Mouse (Mus musculus): ENCODE measurements around the gene Mzf1.
"Not testable (repeated sequence)": the region's sequence is repeated elsewhere in the genome, so short reads cannot be mapped to it uniquely, and the experiment has no call there.

The Mzf1 gene

DNA sequence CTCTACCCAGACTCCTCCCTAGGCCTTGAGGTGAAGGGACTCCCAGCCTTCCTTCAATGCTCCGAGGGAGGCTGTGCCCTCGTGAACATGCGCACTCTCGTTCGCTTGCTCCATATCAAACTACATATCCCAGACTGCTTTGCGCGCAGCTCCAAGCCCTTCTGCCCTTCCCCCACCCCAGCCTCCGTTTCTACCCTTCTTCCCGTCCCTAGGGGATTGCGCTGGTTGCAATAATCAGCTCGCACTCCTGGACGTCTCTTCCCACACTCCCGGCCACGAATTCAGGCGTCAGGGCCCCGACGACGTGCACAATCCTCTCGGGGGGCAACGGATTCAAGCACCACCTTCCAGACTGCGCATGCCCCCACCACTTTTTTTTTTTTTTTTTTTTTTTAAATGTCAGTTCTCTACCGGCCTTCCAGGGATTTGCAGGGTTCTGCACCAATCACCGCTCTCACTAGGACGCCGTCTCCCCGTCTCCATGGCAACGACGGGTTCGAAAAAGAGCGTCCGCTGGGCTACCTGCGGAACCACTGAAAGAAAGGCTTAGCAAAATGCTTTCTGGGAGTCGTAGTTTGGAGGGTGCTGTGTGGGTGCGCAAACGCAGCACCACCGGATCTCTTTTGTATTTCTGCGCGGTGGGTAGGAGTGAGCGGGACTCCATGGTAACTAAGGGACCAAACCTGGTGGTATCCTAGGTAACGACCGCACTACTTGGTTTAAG lies at the start of gene Mzf1:
Mzf1 (minus strand) TSS at position 478 of the 724 bp plus-strand sequence.
- DNase-seq (ENCODE audit: inconsistent age in 2 of 2, low spot score in 1 of 2), result peak; percentile 95 to 99

DNA sequence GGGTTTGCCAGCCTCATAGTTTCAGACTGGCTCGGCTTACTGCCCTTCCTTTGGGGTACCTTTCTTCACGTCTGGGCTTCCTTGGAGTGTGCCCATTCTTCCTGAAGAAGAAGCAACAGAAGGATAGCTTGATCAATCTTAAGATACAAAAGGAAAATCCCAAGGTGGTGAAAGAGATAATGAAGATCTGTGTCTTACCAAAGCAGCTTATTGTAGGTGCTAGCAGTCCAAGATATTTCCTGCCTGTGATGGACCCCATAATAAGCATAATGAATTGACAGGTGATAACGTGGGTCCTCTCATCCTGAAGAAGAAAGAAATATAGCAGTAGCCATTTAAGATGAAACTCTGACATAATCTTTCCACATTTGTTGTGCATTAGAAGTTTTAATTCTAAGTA lies 40.5 kb upstream of the Mzf1 start, which contains the start of gene Vmn1r85:
Vmn1r85 (minus strand) TSS at position 101 of the 400 bp plus-strand sequence.
- DNase-seq (ENCODE audit: inconsistent age in 2 of 2, low spot score in 1 of 2), result no peak

DNA sequence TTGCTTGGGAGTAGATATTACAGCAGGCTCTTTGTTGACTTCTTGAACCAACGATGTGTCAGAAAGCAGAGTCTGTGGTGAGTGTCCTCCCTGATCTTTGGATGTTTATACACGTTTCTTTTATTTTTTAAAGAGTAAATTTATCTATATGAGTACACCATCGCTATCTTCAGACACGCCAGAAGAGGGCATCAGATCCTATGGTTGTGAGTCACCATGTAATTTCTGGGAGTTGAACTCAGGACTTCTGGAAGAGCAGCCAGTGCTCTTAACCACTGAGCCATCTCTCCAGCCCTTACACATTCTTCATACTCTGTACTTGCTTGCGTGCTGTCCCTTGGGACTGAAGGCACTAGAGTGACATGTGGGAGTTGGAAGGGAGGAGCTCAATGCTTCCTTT lies 17.7 kb upstream of the Mzf1 start:
- peak in 1 of 2 experiments; percentile 32 for DNase-seq (ENCODE audit: inconsistent age in 2 of 2, low spot score in 1 of 2)

DNA sequence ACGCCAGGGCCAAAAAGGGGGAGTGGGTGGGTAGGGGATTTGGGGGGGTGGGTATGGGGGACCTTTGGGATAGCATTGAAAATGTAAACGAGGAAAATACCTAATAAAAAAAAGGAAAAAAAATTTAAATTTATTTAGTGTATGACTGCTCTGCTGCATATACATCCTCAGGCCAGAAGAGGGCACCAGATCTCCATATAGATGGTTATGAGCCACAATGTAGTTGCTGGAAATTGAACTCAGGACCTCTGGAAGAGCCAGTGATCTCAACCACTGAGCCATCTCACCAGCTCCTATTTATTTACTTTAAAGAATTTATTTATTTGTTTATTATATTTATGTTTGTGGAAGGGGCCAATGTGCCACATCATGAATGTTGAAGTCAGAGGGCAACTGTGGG lies 8.8 kb upstream of the Mzf1 start:
- not testable (repeated sequence) for DNase-seq (ENCODE audit: inconsistent age in 2 of 2, low spot score in 1 of 2)

DNA sequence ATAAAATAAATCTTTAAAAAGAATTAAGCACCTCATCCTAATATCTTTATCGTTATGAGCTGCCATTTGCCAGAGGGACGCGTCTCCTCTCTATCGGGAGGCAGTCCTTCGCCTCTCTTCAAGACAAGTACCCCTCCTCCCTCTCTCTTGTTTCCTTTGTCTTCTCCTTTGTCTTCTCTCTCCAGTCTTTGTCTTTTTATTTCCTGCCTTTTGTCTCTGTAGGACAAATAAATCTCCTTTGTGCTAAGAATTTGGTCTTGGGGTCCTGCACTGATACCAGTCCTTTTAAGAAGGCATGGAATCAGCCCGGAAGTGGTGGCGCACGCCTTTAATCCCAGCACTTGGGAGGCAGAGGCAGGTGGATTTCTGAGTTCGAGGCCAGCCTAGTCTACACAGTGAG lies 5.0 kb upstream of the Mzf1 start:
- no peak for DNase-seq (ENCODE audit: inconsistent age in 2 of 2, low spot score in 1 of 2)

DNA sequence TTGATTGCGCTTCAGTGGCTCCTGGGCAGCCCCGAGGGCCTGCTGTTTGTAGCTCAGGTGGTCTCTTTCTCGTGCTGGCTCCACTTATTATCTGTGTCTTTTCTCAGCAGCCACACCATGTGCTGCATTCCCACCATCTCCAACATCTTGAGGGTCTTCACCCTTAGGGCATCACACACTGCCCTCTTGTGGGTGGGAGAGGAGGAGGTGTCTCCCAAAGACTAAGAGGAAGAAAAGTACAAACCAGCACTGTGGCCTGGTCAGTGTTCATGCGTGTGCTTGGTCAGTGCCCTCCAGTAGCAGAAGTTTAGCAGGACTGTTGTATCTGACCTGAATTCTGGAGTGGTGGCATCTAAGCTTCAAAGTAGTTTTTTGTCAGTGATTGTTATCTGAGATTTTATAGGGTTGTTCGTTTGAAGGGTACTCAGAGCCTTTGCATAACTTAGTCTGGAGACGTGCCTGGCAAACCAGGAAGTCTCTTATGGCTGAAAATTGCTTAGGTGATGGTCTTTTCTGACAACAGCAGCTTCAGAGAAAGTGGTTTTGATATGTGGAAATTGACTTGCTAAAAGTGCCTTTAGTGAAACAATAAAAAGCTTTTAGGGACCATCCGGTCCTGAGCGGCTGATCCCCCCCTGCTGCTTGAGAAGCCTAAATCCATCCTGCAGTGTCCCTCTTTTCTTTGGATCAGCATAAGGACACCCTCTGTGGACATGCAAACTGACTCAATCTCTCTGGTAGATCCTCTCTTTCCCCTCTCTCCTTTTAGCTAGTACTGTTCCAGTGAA lies 2.5 kb upstream of the Mzf1 start:
- DNase-seq (ENCODE audit: inconsistent age in 2 of 2, low spot score in 1 of 2), result no peak

DNA sequence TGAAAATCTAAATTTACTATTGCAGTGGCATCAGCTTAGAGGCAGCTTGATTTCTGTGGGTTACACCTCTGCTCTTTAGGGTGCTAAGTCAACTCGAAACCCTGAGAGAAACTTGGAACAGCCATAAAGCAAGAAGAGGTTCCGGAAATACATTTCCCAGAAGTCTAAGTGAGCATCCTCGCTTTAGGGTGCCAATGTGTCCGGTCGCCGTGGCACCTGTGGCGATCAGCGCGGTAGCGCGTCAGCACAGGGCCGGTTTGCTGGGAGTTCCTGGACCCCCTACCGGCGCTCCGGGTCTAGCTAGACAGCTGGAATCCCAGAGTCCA lies 640 bp downstream of the Mzf1 start:
- DNase-seq (ENCODE audit: inconsistent age in 2 of 2, low spot score in 1 of 2), result no peak

DNA sequence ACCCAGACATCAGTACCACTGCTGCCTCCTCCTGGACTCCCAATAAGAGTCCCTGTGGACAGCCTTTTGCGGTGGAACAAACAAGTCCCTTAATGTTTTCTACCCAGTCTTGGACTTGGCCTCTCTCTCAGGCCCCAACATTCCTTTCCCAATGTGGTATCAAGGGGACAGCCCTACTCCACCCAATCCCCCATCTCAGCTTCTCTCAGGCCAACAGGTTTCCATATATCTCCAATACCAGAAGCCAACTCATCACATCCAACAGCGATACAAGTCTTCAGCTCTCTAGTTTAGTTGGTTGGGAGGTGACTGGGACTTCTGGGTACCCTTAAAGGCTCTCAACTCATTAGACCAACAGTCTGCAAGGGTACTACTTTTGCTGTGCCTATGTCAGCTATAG lies 1.1 kb downstream of the Mzf1 start:
- DNase-seq (ENCODE audit: inconsistent age in 2 of 2, low spot score in 1 of 2), result peak in 1 of 2 experiments; percentile 43

DNA sequence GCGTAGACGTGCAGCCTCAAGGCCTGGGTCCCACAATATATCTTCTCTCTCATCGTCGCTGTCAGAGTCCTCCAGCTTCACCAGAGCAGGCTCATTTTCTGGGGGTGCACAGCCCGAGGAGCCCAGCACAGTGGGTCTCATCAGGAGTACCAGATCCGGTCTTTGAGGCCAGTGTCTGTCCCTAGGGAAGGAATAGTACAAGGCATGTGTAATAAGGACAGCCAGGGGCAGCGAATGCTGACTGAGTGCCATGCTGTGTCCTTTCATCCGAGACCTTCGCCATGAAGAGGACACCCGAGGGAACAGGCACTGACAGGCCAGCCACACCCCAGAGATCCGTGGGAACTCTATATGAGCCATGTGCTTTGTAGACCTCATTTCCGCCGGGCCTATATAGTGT lies 1.6 kb downstream of the Mzf1 start:
- peak in 1 of 2 experiments; percentile 28 for DNase-seq (ENCODE audit: inconsistent age in 2 of 2, low spot score in 1 of 2)

DNA sequence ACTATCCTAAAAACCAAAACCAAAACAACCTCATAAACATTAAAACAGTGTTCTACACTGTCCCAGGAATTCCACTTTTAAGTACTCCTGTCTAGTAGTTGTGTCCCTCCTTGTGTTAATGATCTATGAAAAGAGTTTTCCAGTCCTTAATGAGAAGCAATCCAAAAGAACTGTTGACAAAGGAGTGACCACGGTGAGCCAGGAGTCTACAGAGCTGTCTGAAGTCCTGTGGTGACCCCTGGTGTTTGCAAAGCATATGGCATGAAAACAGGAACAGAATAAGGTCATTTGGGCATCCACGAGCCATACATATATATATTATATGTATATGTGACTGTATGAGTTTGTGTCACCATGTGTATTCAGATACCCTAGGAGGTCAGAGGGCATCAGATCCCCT lies 8.5 kb downstream of the Mzf1 start:
- peak; percentile 66 to 93 for DNase-seq (ENCODE audit: inconsistent age in 2 of 2, low spot score in 1 of 2)

DNA sequence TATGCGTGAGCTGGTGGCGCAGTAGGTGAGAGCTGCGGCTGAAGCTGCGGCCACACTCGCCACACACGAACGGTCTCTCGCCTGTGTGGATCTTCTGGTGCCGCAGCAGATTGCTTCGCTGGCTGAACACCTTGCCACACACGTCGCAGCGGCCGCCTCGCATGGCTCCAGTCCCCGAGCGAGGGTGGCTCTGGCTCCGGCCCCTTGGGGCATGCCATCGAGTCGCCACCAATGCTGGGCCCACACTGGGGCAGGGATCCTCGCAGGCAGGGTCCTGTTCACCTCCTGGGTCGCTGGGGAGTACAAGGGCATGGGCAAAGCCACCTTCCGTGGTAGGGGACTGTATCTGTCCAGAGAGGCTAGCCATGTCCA lies 10.3 kb downstream of the Mzf1 start:
- no peak for DNase-seq (ENCODE audit: inconsistent age in 2 of 2, low spot score in 1 of 2)

DNA sequence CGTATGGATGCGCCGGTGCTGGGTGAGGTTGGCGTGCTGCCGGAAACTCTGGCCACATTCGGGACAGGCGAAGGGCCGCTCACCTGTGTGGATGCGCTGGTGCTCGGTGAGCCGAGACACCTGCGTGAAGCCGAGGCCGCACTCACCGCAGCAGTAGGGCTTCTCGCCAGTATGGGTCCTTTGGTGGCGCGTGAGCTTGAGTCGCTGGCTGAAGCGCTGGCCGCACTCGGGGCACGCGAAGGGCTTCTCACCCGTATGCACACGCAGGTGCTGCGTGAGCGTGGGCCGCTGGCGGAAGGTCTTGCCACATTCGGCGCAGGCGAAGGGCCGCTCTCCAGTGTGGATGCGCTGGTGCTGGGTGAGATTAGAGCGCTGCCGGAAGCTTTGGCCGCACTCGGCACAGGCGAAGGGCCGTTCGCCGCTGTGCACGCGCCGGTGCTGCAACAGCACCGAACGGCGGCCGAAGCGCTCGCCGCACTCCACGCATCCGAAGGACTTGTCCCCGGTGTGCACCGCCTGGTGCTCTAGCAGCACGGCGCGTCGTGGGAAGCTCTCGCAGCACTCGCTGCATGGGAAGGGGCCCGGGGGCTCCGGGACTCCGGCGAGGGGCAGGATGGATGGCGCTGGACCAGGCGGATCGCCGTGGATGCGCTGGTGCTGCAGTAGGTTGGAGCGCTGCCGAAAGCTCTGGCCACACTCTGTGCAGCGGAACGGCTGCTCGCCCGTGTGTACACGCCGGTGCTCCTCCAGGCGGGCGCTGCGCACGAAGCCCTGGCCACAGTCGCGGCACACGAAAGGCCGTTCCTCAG lies 10.9 kb downstream of the Mzf1 start:
- peak; percentile 57 to 77 for DNase-seq (ENCODE audit: inconsistent age in 2 of 2, low spot score in 1 of 2)

DNA sequence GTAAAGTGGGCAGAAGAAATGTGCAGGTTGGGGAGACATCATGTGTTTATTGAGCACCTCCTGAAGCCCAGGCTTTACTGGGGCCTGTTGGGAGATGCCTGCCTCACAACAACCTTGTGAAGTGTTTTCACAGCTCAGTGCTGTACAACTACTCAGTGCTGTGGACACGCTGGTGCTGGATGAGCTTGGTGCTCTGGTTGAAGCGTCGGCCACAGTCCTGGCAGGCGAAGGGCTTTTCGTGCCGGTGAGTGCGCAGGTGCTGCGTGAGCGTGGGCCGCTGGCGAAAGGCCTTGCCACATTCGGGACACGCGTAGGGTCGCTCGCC lies 11.5 kb downstream of the Mzf1 start:
- no peak for DNase-seq (ENCODE audit: inconsistent age in 2 of 2, low spot score in 1 of 2)

DNA sequence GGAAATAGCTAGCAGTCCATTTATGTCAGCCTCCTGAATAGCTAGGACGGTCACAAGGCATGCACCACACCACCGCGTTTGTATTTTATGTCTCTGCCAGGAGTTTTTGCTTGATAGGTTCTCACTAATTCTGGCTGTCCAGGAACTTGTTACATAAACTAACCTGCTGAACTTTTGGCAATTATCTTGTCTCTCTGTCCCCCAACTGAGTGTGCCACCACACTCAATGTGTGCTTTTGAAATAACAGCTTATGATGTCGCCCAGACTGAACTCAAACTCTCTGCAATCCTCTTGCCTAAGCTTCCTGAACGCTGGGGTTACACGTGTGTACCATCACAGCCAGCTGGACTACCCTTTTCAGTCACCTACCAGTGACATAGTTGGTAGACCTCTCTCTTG lies 12.1 kb downstream of the Mzf1 start:
- no peak for DNase-seq (ENCODE audit: inconsistent age in 2 of 2, low spot score in 1 of 2)

DNA sequence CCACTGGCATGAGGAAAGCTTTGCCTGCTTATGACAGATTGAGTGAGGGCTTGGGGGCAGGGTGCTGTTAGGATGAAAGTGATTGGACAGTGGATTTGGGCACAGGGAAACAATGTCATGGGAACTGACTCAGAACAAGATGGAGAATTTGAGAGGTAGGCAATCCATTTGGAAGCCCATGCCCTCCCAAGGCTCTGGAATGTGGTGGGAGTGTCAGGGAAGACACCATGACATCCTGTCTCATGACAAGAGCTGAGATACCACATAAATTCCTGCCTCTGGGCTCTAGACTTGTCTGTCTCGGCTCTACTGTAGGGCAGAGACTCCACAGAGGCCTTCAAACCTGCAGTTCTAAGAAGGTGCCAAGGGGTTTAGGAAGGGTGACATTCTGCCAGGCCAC lies 13.3 kb downstream of the Mzf1 start:
- peak in 1 of 2 experiments; percentile 23 for DNase-seq (ENCODE audit: inconsistent age in 2 of 2, low spot score in 1 of 2)

DNA sequence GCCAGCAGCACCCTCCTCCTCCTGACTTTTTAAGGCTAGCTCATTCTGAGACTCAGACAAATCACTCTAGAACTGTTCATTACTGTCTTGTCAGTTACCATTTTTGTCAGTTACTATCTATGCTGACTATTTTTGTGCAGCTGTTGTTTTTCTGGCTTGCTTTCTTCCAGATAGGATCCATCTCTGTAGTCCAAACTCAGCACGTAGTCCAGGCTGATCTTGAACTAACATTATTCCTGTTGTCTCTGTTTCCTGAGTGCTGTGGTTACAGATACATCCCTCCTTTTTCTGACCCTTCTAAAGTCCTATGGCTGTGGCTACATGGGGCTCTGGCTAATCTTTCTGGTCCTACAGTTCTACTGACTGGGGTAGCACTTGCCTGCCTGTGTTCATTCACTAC lies 15.4 kb downstream of the Mzf1 start:
- DNase-seq (ENCODE audit: inconsistent age in 2 of 2, low spot score in 1 of 2), result no peak

DNA sequence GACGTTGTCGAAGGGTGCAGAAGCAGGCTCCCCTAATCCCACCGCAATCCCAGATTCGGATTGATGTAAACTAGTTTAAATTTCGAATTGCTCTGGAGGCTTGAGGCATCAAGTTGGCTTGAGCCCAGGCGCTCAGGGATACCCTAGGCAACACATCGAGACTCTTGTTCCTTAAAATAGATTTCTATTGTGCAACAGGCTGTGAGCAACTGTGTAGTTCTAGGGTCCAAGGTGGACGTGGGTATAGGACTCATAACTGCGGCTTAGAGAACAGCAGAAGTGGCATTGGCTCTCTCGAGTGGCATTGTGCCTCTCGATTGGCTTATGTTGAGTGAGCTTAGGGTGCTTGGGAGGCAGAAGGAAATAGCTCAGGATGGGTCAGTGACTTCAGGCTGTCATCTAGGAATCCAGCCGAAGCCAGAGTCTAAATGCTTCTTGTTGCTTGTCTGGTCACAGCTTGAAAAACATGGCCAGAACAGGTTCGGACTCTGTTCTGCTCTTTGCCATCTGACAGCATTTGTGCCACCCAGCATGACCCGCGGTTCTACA lies 15.9 kb downstream of the Mzf1 start:
- DNase-seq (ENCODE audit: inconsistent age in 2 of 2, low spot score in 1 of 2), result no peak

DNA sequence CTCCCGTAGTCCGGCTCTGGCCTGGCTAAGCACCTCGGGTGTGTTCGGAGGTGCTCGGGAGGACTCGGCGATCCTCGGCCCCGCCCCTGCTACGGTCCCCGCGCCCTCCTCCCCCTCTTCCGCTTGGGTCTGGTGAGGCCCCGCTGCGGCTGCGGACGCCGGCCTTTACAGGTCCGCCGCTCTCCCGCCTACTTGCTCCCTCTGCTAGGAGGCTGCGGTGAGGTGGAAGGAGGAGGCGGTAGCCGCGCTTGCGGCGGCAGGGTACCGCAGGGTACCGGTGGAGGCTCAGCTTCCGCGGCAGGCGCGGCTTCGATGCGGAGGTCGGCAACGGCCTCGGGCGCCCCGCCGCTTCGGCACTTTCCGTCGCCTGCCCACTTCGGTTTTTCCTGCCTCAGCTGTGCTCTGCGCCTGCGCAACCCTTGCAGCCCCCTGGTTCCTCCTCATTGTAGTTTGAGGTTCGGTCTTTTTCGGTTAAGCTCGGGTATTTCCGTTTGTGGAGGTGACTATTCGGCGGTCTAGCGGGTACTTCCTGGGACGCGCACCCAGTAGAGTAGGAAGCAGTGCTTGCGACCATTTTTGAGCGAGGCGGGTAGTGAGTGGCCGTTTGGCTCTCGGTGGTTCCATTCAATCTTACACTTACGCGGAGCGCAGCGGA lies 16.5 kb downstream of the Mzf1 start, which contains the start of gene Ube2m:
Ube2m (minus strand) TSS at position 375 of the 655 bp plus-strand sequence.
- DNase-seq (ENCODE audit: inconsistent age in 2 of 2, low spot score in 1 of 2), result peak; percentile 98 to 100

DNA sequence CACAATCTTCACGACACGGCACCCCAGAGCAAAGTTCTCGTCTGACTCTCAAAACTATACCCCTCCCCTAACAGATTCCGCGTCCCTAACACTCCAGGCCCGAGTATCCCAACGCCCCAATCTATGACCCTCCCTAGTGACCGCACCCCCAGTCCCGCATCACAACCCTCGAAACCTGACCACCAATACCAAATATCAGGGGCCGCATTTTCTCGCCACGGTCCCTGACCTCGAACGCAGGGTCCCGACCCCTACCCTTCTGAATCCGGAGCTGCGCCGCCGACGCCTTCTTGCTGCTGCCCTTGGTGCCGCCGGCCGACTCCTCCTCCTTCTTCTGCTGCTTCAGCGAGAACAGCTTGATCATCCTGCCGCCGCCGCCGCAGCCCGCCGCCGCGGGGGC lies 17.2 kb downstream of the Mzf1 start:
- DNase-seq (ENCODE audit: inconsistent age in 2 of 2, low spot score in 1 of 2), result no peak

DNA sequence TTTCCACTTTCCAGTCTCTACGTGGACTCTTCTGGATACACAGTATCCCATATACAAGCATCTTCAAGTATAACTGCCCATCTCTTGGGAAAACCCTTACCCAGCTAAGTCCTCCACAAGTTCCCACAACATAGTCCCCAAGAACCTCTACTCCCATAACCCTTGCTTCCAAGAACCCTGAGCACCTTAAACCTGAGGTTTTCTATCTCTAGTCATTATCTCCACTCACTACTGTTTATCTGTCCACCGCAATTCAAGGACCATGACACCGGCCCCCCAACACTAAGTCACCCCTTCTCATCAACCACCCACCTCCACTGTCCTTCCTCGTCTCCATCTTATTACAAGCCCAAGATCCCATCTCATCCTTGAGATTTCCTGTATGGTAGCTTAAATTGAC lies 17.8 kb downstream of the Mzf1 start:
- DNase-seq (ENCODE audit: inconsistent age in 2 of 2, low spot score in 1 of 2), result peak in 1 of 2 experiments; percentile 66

Data from adrenal gland, adult (tissue).